Mouse (Mus musculus) heart, embryonic 11.5 days (tissue): ENCODE data around the gene Rhof. TPM values are rescaled to one million over a fixed set of nuclear protein-coding genes. Genes with fewer than 3 reads are reported as not detected.
A peak's percentile ranks its signal among the peaks of the same experiment; 100 is the strongest.

Source experiments
- ATAC-seq: fragments of 200-750 bp; cut with Nextera tagmentation; replicated peaks from 2 replicates; pipeline ENCODE4 v1.8.0; 2017; ENCODE audit warnings: moderate library complexity; ENCODE audit not compliant: insufficient number of reproducible peaks, low FRiP score, low TSS enrichment
- H3K27ac ChIP-seq: fragments of 300-500 bp; sonication (generic); 2 replicates; pipeline ENCODE4 v1.5.1; 2014; ENCODE audit warnings: mild to moderate bottlenecking, low read depth, low read length
- H3K27me3 ChIP-seq: fragments of 300-500 bp; sonication (generic); 2 replicates; pipeline ENCODE4 v1.6.1; 2014; ENCODE audit warnings: mild to moderate bottlenecking, low read length, mixed read lengths; ENCODE audit not compliant: control insufficient read depth, insufficient read depth
- H3K36me3 ChIP-seq: fragments of 300-500 bp; sonication (generic); 2 replicates; pipeline ENCODE4 v1.6.1; 2014; ENCODE audit warnings: mild to moderate bottlenecking, low read length, moderate library complexity, mixed read lengths; ENCODE audit not compliant: control insufficient read depth, insufficient read depth
- H3K4me1 ChIP-seq: fragments of 300-500 bp; sonication (generic); 2 replicates; pipeline ENCODE4 v1.6.1; 2014; ENCODE audit warnings: low read length; ENCODE audit not compliant: control insufficient read depth, insufficient read depth
- H3K4me2 ChIP-seq: fragments of 300-500 bp; sonication (generic); 2 replicates; pipeline ENCODE4 v1.6.1; 2014; ENCODE audit warnings: mild to moderate bottlenecking, moderate library complexity
- H3K4me3 ChIP-seq: fragments of 300-500 bp; sonication (generic); 2 replicates; pipeline ENCODE4 v1.5.1; 2014; ENCODE audit warnings: low read depth, low read length
- H3K9ac ChIP-seq: fragments of 300-500 bp; sonication (generic); 2 replicates; pipeline ENCODE4 v1.6.1; 2014; ENCODE audit warnings: mild to moderate bottlenecking, low read depth, low read length, moderate library complexity
- H3K9me3 ChIP-seq: fragments of 300-500 bp; sonication (generic); replicated peaks from 2 replicates; pipeline ENCODE4 v1.6.1; 2016; ENCODE audit warnings: low read length; ENCODE audit not compliant: control insufficient read depth
- WGBS: fragments of 180-500 bp; shearing (Covaris S2); extraction: QIAGEN DNeasy Blood & Tissue Kit; methylation state at CpG from one replicate; pipeline ENCODE4 v1.1.7; 2014; ENCODE audit not compliant: insufficient replicate concordance; 5-methylcytosine and 5-hydroxymethylcytosine counted together
- polyA plus RNA-seq: library from polyadenylated mRNA; unstranded; fragments of >200 nt; fragmentation: Nextera tagmentation; extraction: Ambion mirVana; gene quantifications from 2 replicates; pipeline ENCODE4 v1.2.1, GENCODE M21; 2014

Gene Rhof
- polyA plus RNA-seq = 1.4 and 1.7 TPM in 2 replicates

GRCm38 (mm10) chr5:123132308-123133071, at the start of gene Rhof:
TSS of gene Rhof (minus strand) at chr5:123132692.
- peak within 1 kb of the TSS; percentile 59; the same call in 1 of the 2 replicates for H3K9ac ChIP-seq
- peak within 1 kb of the TSS; percentile 100; the same call in 1 of the 2 replicates for H3K27ac ChIP-seq
- H3K36me3 ChIP-seq = no peaks in the 10 kb centered on the region
- WGBS = 2% methylated on average over 44 of the region's 44 CpGs
- H3K4me1 ChIP-seq = peaks cover 58% of the 10 kb centered on the region
- peak within 1 kb of the TSS; percentile 36 for H3K4me3 ChIP-seq
- ATAC-seq = peak; percentile 60
- H3K9me3 ChIP-seq = no peaks in the 10 kb centered on the region
- H3K4me2 ChIP-seq = peak within 1 kb of the TSS; percentile 100
- no peaks in the 10 kb centered on the region for H3K27me3 ChIP-seq

DNA sequence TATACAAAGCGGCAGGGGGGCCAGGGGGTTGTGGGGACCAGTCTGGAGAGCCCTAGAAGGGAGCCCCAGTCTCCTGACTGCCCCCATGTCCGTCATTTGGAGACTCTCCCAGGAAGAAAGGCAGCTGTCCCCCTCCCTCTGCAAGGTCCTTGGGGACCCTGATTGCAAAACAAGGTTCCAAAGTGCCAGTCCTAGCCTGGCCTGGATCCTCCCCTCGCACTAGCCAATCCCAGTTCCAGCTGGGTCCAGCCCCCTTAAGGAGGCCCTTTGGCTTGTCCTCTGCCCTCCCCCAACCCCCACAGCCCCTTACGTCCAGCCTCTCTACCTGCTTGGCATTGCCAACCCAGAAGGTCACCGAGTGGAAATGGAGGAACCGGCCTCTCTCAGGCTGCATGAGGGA, 49.0 kb upstream of the Rhof start:
- H3K4me2 ChIP-seq = no peak overlapping the region
- no peak overlapping the region for H3K9ac ChIP-seq
- no peaks in the 10 kb centered on the region; the same call in 1 of the 2 replicates for H3K27me3 ChIP-seq
- no peaks in the 10 kb centered on the region for H3K4me1 ChIP-seq
- no peaks in the 10 kb centered on the region for H3K36me3 ChIP-seq
- no peak overlapping the region for H3K27ac ChIP-seq
- ATAC-seq = no peak
- H3K4me3 ChIP-seq = no peak overlapping the region
- WGBS = 75% methylated on average over 6 of the region's 6 CpGs
- H3K9me3 ChIP-seq = no peaks in the 10 kb centered on the region

DNA sequence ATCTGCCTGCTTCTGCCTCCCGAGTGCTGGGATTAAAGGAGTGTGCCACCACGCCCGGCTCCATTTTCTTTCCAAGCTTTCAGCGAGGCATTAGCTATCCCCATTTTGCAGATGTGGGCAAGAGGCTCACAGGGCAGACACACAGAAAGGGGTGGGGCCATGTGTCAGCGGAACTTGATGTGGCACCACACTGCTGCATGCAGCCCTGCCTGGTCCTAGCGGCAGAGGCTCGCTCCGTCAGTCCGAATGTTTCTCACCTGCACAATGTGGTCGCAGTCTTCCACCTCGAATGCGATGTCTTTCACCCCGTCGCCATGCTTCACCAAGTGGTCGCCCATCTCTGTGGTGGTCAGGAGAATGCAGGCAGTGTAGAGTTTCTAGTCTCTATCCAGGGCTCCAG, 47.9 kb upstream of the Rhof start:
- H3K36me3 ChIP-seq = no peaks in the 10 kb centered on the region
- WGBS = 82% methylated on average over 15 of the region's 15 CpGs
- H3K4me2 ChIP-seq = no peak overlapping the region
- ATAC-seq = no peak
- H3K4me1 ChIP-seq = no peaks in the 10 kb centered on the region
- no peak overlapping the region for H3K4me3 ChIP-seq
- H3K27ac ChIP-seq = no peak overlapping the region
- no peak overlapping the region for H3K9ac ChIP-seq
- no peaks in the 10 kb centered on the region for H3K27me3 ChIP-seq
- no peaks in the 10 kb centered on the region for H3K9me3 ChIP-seq

DNA sequence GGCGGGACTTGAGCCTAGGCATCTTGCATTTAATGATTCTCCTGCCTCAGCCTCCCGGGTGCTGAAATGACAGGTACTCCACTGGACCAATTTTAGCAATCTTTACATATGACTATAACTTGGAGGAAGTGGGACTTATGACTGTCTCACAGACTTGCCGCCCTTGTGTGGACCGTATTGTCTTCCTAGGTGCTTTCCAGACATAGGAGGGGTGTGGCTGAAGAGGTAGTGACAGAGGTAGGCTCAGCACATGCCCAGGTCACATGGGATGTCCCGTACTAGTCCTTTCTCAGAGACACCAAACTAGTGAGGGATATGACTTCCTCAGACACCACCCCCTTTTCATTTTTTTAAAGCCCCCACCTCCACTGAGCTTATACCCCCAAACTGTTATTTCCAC, 46.3 kb upstream of the Rhof start:
- Histone ChIP-seq H3K4me2 (no peak overlapping the region), H3K9ac (no peak overlapping the region), H3K36me3 (no peaks in the 10 kb centered on the region), H3K27me3 (no peaks in the 10 kb centered on the region), H3K9me3 (no peaks in the 10 kb centered on the region), H3K4me1 (no peaks in the 10 kb centered on the region), H3K27ac (no peak overlapping the region), H3K4me3 (no peak overlapping the region)
- ATAC-seq = no peak
- WGBS = 83% methylated on average over 5 of the region's 5 CpGs

DNA sequence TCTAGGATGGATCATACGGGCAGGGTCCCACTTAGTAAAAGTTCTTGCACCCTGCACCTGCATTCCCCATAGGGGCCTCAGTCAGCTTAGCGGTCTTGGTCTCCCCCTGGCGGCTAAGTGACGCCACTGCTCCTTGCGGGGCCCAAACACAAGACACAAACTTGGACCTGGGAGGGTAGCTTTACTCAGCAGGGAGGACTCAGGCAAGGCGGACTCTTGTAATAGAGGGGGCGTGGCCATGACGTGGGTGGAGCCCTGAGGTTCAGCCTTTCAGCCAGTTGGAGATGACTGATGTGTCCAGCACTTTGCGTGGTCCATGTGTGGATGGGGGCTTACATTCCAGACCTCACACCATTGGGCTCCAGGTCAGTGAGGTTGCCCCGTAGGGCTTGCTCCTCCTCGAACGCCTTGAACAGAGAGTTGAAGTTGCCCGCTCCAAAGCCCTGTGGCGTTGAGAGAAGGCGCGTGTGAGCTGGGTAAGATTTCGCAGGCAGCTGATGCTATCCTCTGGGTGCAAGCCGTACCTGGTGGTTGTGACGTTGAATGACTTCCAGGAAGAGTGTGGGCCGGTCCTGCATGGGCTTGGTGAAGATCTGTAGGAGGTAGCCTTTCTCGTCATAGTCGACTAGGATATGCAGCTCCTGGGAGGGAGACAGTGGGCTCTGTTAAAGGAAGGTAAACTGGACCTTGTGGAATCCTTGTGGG, 39.3 kb upstream of the Rhof start:
- no peak overlapping the region for H3K9ac ChIP-seq
- 10% methylated on average over 22 of the region's 22 CpGs for WGBS
- peak; percentile 66 for ATAC-seq

DNA sequence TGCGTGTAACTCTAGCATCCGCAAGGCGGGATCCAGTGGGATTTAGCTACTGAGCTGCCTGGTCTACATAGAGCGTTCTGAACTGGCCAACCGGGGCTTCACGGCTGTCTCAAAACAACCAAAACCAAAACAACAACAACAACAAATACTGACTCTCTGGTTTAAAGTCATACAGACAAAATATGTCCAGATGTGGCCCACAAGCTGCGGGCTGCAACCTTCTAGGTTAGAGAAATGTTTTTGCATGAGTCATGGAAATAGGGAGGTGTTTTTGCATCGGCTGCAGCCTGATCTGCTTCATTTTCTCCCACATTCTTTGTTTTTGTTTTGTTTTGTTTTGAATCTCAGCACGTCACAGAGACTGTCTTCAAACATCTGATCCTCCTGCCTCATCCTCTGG, 37.9 kb upstream of the Rhof start:
- Histone ChIP-seq H3K4me2 (no peak overlapping the region), H3K36me3 (peaks cover 12% of the 10 kb centered on the region), H3K9me3 (no peaks in the 10 kb centered on the region), H3K9ac (no peak overlapping the region), H3K4me3 (no peak overlapping the region), H3K4me1 (no peaks in the 10 kb centered on the region; the same call in 1 of the 2 replicates), H3K27me3 (no peaks in the 10 kb centered on the region), H3K27ac (no peak overlapping the region)
- WGBS = 80% methylated on average over 9 of the region's 9 CpGs
- ATAC-seq = no peak

More for the DNA sequence above, 39.3 kb upstream of the Rhof start:
- H3K4me2 ChIP-seq = peak overlapping the region; percentile 58
- H3K4me3 ChIP-seq = 0 out of 2 replicates have a peak overlapping the region, but pooled peaks have one; percentile 1
- no peak overlapping the region for H3K27ac ChIP-seq
- H3K36me3 ChIP-seq = no peaks in the 10 kb centered on the region
- no peaks in the 10 kb centered on the region; the same call in 1 of the 2 replicates for H3K4me1 ChIP-seq
- no peaks in the 10 kb centered on the region for H3K27me3 ChIP-seq
- no peaks in the 10 kb centered on the region for H3K9me3 ChIP-seq

- Histone ChIP-seq H3K9ac (no peak within 1 kb of the TSS), H3K27ac (no peak within 1 kb of the TSS), H3K4me3 (no peak within 1 kb of the TSS), H3K4me1 (no peaks in the 10 kb centered on the region; the same call in 1 of the 2 replicates), H3K9me3 (no peaks in the 10 kb centered on the region), H3K36me3 (peaks cover 16% of the 10 kb centered on the region), H3K27me3 (no peaks in the 10 kb centered on the region), H3K4me2 (no peak within 1 kb of the TSS)
- ATAC-seq = no peak
- WGBS = 82% methylated on average over 5 of the region's 5 CpGs
Observed at GRCm38 (mm10) chr5:123169284-123169683, 36.8 kb upstream of the Rhof start, which contains the start of gene Psmd9. TSS of gene Psmd9 (plus strand) at chr5:123169413.

DNA sequence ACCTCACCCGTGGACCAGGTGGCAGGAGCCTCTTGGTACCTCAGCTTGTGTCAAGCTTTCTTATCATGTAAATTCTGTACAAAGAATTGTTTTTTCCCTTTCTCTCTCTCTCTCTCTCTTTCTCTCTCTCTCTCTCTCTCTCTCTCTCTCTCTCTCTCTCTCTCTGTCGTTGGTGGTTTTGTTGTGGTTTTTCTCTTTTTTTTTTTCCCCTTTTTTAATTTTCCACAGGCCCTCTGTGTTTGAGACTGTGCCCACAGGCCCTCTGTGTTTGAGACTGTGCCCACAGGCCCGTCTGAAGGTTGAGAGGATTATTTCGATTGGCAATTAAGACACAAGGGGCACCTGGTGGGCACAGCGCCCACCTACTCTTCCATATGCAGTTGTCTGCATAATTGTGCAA, 35.1 kb upstream of the Rhof start:
- Histone ChIP-seq H3K9me3 (no peaks in the 10 kb centered on the region), H3K36me3 (peaks cover 29% of the 10 kb centered on the region), H3K9ac (no peak overlapping the region), H3K27ac (no peak overlapping the region), H3K4me3 (no peak overlapping the region), H3K4me2 (no peak overlapping the region), H3K4me1 (no peaks in the 10 kb centered on the region; the same call in 1 of the 2 replicates), H3K27me3 (no peaks in the 10 kb centered on the region)
- no peak for ATAC-seq
- 81% methylated on average over 5 of the region's 5 CpGs for WGBS
